Mouse (Mus musculus): ENCODE results near the gene Dst.

DNA sequence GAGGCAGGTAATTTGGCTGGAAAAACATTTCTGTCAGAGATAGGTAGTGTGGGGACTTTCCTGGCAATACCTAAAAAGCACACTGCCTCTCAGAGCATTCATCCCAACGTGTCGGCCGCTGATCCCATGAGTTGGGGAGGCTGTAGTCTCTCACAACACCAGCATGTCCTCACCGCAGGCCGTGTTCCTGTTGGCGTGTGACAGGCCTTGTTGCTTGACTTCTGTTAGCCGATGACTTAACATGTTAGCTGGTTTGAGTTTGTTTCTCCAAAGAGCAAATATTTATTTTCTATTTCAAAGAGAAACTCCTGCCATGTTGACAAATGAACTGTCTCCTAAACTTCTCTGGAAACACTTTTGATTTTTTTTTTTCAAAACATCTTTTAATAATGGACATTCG is 344.2 kb downstream of the Dst start:
- TF ChIP-seq CTCF (conservative IDR thresholded peaks at IDR 0.05; ENCODE audit: low read length) (no peak), POU5F1 (IDR thresholded peaks at IDR 0.05; ENCODE audit: borderline replicate concordance, low read length) (no peak)

All from E14TG2a.4 (cell line).